Mouse (Mus musculus): ENCODE results near the gene Zfp189. TPM values are rescaled to one million over a fixed set of nuclear protein-coding genes. Genes with fewer than 3 reads are reported as not detected.
A peak's percentile ranks its signal among the peaks of the same experiment; 100 is the strongest.

The Zfp189 gene
- polyA plus RNA-seq, 1 experiment = 1.8 TPM

- TF ChIP-seq POLR2A (IDR thresholded peaks at IDR 0.05; ENCODE audit: borderline replicate concordance, control insufficient read depth, low read depth, low read length) (no peak), CTCF (IDR thresholded peaks at IDR 0.05; ENCODE audit: control insufficient read depth, insufficient read depth, low read length) (no peak)
- Histone ChIP-seq H3K4me3 (replicated peaks; ENCODE audit: control insufficient read depth, low read depth, low read length) (no peak overlapping the region), H3K27ac (ENCODE audit: control insufficient read depth, insufficient read depth, low read depth, low read length, poor library complexity) (no peak overlapping the region), H3K4me1 (ENCODE audit: control insufficient read depth, insufficient read depth, low read length) (no peaks in the 10 kb centered on the region)
- WGBS = 75% methylated on average over 6 of the region's 6 CpGs
These were observed 26.0 kb downstream of the Zfp189 start for GRCm38 (mm10) chr4:49546873-49547543.

DNA sequence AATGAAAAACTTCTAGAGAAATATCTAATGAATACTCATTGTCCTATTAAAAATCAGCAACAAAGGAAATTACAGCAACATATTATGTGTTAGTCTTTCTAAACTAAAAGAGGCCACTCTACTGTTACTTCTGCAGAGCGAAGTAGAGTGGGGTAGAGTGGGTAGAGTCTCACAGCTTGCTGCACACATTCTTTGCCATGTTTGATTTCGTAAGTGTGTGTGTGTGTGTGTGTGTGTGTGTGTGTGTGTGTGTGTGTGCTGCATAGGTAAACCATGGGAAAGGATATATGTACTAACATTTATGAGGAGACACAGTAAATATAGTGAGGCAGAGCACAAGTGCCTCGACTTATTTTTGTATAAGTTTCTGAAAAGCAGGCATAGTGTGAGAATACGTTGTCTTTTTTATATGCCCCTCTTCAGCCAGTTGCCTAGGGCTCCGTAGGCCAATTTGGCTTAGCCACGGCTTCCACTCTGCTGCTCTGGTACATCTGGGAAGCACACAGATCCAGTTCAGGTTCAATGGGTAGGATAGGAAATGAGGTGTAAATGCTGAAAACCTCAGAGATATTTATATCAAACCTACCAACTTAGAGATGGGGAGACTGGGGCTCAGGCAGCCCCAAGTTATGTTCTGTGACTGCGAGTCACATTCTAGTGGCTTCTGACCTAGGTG, 26.7 kb downstream of the Zfp189 start:
- Histone ChIP-seq H3K27ac (ENCODE audit: control insufficient read depth, insufficient read depth, low read depth, low read length, poor library complexity) (no peak overlapping the region), H3K4me3 (replicated peaks; ENCODE audit: control insufficient read depth, low read depth, low read length) (no peak overlapping the region), H3K4me1 (ENCODE audit: control insufficient read depth, insufficient read depth, low read length) (no peaks in the 10 kb centered on the region)
- no peak for TF ChIP-seq POLR2A (IDR thresholded peaks at IDR 0.05; ENCODE audit: borderline replicate concordance, control insufficient read depth, low read depth, low read length)
- no peak for TF ChIP-seq CTCF (IDR thresholded peaks at IDR 0.05; ENCODE audit: control insufficient read depth, insufficient read depth, low read length)
- WGBS = 82% methylated on average over 7 of the region's 7 CpGs

GRCm38 (mm10) chr4:49549383-49549782, 28.4 kb downstream of the Zfp189 start, which contains the start of gene Aldob:
TSS of gene Aldob (minus strand) at chr4:49549546.
- Histone ChIP-seq H3K27ac (ENCODE audit: control insufficient read depth, insufficient read depth, low read depth, low read length, poor library complexity) (no peak within 1 kb of the TSS), H3K4me3 (replicated peaks; ENCODE audit: control insufficient read depth, low read depth, low read length) (no peak within 1 kb of the TSS), H3K4me1 (ENCODE audit: control insufficient read depth, insufficient read depth, low read length) (no peaks in the 10 kb centered on the region)
- WGBS = 46% methylated on average over 3 of the region's 3 CpGs
- TF ChIP-seq POLR2A (IDR thresholded peaks at IDR 0.05; ENCODE audit: borderline replicate concordance, control insufficient read depth, low read depth, low read length) (no peak), CTCF (IDR thresholded peaks at IDR 0.05; ENCODE audit: control insufficient read depth, insufficient read depth, low read length) (no peak)

DNA sequence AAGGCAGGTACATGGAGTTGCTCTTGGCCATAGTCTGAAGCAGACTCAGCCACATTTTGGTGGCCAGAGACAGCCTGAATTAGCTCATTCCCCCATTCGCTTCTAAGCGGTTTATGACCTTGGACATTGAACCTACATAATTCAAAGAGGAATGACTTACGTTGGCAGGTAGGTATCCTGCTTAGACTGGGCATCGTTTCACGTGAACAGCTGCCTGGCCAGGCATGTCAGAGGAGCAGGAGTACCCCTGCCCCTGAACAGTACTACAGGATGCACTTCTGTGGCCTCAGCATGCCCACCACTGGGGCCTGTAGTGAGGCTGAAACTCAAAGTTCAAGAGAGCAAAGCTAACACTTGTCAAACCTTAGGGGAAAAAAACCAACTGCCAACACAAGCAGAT, 32.4 kb downstream of the Zfp189 start:
- 75% methylated on average over 5 of the region's 5 CpGs for WGBS
- H3K27ac ChIP-seq (ENCODE audit: control insufficient read depth, insufficient read depth, low read depth, low read length, poor library complexity) = no peak overlapping the region
- H3K4me3 ChIP-seq (replicated peaks; ENCODE audit: control insufficient read depth, low read depth, low read length) = no peak overlapping the region
- H3K4me1 ChIP-seq (ENCODE audit: control insufficient read depth, insufficient read depth, low read length) = no peaks in the 10 kb centered on the region
- TF ChIP-seq POLR2A (IDR thresholded peaks at IDR 0.05; ENCODE audit: borderline replicate concordance, control insufficient read depth, low read depth, low read length) (no peak), CTCF (IDR thresholded peaks at IDR 0.05; ENCODE audit: control insufficient read depth, insufficient read depth, low read length) (no peak)

DNA sequence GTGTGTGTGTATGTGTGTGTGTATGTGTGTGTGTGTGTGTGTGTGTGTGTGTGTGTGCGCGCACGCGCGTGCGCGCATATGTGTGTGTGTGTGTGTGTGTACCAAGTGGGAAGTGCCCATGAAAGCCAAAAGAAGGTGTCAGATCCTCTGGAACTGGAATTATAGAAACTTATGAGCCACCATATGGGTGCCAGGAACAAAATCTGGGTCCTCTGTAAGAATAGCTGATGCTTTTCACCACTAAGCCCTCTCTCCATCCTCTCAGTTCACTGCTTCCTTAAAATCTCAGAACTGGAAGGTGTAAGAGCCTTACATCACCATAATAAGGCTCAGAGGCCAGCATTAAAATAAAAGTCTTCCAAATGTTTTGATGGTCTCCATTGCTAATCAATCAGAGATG, 36.4 kb downstream of the Zfp189 start:
- Histone ChIP-seq H3K4me1 (ENCODE audit: control insufficient read depth, insufficient read depth, low read length) (no peaks in the 10 kb centered on the region; the same call in 1 of the 2 replicates), H3K27ac (ENCODE audit: control insufficient read depth, insufficient read depth, low read depth, low read length, poor library complexity) (no peak overlapping the region), H3K4me3 (replicated peaks; ENCODE audit: control insufficient read depth, low read depth, low read length) (no peak overlapping the region)
- WGBS = 99% methylated on average over 7 of the region's 7 CpGs
- no peak for TF ChIP-seq CTCF (IDR thresholded peaks at IDR 0.05; ENCODE audit: control insufficient read depth, insufficient read depth, low read length)

DNA sequence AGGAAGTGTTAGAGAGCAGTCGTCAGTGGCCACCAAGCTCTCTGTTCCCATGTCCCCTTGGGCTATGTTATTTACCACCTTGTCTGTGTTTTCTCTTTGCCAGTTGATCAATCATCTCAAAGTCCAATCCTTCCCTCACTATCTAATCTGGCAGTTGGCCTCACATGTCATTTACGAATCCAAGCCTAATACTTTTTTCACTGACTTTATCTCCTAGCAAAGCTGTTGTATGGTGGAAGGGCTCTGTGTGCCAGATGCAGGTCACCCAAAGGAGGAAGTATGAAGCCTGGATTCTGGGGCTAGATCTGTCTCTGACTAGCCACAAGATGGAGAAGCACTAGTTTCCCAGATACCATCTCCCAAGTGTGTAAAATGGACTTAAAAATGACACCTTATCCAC, 37.2 kb downstream of the Zfp189 start:
- Histone ChIP-seq H3K27ac (ENCODE audit: control insufficient read depth, insufficient read depth, low read depth, low read length, poor library complexity) (no peak overlapping the region), H3K4me1 (ENCODE audit: control insufficient read depth, insufficient read depth, low read length) (no peaks in the 10 kb centered on the region; the same call in 1 of the 2 replicates), H3K4me3 (replicated peaks; ENCODE audit: control insufficient read depth, low read depth, low read length) (no peak overlapping the region)
- TF ChIP-seq CTCF (IDR thresholded peaks at IDR 0.05; ENCODE audit: control insufficient read depth, insufficient read depth, low read length) (no peak), POLR2A (IDR thresholded peaks at IDR 0.05; ENCODE audit: borderline replicate concordance, control insufficient read depth, low read depth, low read length) (no peak)
- 40% methylated on average over 2 of the region's 2 CpGs for WGBS

DNA sequence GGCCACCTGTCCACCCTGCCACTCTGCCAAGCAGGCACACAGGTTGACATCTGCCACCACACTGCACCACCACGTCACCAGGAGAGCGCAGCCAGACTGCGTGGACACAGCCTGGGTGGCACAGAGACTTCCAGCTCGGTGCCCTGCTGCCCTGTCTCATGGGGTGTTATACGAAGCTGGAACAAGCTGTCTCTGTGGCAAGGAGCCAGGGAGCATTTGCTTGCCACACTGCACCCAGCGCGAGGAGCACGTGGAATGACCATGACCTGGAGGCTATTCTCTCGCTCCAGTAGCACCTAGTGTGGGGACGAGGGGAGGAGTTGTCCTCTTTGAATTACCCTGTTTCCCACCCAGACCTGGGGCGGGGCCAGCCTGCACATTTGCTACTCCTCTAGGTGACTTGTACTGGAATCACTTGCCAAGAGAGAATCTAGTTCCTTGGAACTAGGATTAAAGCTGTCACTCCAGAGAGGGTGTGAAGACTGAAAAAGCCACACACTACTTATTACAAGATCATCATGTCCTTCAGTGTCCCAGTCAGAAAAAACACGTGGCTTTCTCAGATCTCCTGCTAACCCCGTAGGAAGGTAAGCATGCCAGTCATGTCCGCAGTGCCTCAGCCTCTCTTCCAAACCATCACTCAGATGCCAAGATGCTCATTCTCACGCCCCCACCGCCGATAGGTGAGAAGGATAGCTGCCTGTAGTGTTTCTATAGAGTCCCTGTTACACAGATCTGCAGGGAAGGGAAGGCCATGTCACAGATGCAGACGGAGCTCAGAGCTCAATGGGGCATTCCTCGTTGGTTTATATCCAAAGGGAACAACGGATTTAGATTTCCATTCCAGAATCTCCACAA, 39.2 kb downstream of the Zfp189 start:
- 74% methylated on average over 20 of the region's 20 CpGs for WGBS
- Histone ChIP-seq H3K4me1 (ENCODE audit: control insufficient read depth, insufficient read depth, low read length) (no peaks in the 10 kb centered on the region; the same call in 1 of the 2 replicates), H3K4me3 (replicated peaks; ENCODE audit: control insufficient read depth, low read depth, low read length) (no peak overlapping the region), H3K27ac (ENCODE audit: control insufficient read depth, insufficient read depth, low read depth, low read length, poor library complexity) (no peak overlapping the region)
- TF ChIP-seq POLR2A (IDR thresholded peaks at IDR 0.05; ENCODE audit: borderline replicate concordance, control insufficient read depth, low read depth, low read length) (no peak), CTCF (IDR thresholded peaks at IDR 0.05; ENCODE audit: control insufficient read depth, insufficient read depth, low read length) (no peak)

GRCm38 (mm10) chr4:49567613-49568012, 46.6 kb downstream of the Zfp189 start:
- TF ChIP-seq CTCF (IDR thresholded peaks at IDR 0.05; ENCODE audit: control insufficient read depth, insufficient read depth, low read length) (peak; percentile 40), POLR2A (IDR thresholded peaks at IDR 0.05; ENCODE audit: borderline replicate concordance, control insufficient read depth, low read depth, low read length) (no peak)
- 13% methylated on average over 3 of the region's 3 CpGs for WGBS
- Histone ChIP-seq H3K27ac (ENCODE audit: control insufficient read depth, insufficient read depth, low read depth, low read length, poor library complexity) (no peak overlapping the region), H3K4me3 (replicated peaks; ENCODE audit: control insufficient read depth, low read depth, low read length) (no peak overlapping the region), H3K4me1 (ENCODE audit: control insufficient read depth, insufficient read depth, low read length) (no peaks in the 10 kb centered on the region)
